Mouse (Mus musculus) lung, postnatal 14 days (tissue): Measurements from ENCODE around the gene Ust.

Source experiments
- DNase-seq: peaks from one replicate; pipeline ENCODE4 v3.0.0; 2021

Ust gene

GRCm38 (mm10) chr10:8419496-8420009 is 99.1 kb downstream of the Ust start:
- no peak for DNase-seq

DNA sequence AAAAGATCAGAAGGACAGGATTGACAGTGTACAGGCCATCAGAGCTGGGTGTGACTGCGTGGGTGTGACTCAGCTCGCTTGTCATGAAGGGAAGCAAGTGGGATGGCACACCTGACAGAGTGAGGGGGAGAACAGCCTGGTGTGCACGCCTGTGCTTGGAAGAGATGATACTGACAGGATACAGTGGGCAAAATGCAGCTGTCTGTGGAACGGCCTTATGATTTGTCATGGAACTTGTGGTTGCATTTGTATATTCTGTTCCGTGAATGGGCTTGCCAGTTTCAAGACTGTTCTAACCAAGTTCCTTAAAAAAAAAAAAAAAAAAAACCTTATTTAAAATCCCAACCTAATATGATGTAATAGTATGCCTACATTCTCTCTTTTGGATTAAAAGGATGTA is 103.2 kb downstream of the Ust start:
- DNase-seq = no peak

DNA sequence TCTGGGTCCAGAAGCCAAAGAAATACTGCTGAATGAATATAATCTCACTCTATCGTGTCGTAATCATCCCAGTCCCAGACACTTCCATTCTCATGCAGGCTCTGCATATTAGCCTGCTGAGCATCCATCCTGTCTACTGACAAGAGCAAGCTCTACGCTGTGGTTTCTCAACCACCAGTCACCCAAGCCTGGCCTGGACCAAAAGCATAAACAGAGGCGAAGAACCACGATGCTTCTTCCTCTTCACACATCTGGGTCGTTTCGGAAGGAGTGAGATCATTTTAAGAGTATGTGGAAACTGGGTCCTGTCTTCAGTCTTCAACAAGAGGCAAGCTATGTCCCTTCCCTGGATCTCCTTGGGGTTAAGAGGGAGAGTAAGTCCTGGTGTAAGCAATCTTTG is 103.6 kb downstream of the Ust start:
- no peak for DNase-seq

GRCm38 (mm10) chr10:8405141-8405540 is 113.5 kb downstream of the Ust start:
- no peak for DNase-seq

DNA sequence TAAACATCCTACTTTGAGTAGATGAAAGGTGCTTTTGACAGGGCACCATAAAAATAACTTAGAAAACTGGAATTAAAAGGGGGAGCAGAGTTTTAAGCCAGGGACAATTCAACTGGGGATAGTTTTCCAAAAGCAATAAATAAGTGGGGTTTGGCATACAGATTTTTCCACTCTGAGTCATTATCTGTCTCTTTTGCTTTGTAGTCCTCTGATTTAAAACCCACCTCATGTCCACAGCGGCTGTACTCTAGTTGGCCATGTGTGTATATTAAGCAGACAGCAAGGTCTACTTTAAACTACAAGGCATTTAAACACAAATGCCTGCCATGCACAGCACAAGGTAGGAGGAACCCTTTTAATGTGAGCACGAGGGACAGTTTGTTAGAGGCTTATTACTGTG is 126.4 kb downstream of the Ust start:
- no peak for DNase-seq

- no peak for DNase-seq
These were observed 127.3 kb downstream of the Ust start for GRCm38 (mm10) chr10:8391264-8391748.

DNA sequence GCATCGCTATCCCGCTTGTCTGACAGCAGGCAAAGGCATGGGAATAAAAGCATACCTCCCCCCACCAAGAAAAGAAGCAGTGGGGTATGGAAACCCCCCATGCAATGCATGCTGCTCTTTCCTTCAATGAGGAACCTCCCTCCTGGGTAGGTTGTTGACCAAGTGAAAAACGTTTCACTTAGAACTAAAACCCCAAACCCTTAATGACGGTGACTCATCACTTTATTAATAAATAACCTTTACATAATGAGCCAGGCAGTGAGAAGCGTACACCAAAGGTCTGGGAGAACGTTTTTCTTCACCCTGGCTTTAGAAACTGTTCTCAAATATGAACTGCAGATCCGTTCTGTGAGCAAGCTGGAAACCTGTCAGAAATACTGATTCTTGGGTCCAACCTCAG is 130.4 kb downstream of the Ust start:
- DNase-seq = no peak

- DNase-seq = no peak
These were observed 148.6 kb downstream of the Ust start for GRCm38 (mm10) chr10:8369894-8370500.

GRCm38 (mm10) chr10:8365816-8366215 is 152.8 kb downstream of the Ust start:
- no peak for DNase-seq

- no peak for DNase-seq
These were observed 154.4 kb downstream of the Ust start for GRCm38 (mm10) chr10:8364182-8364581.

GRCm38 (mm10) chr10:8363281-8363680 is 155.3 kb downstream of the Ust start:
- no peak for DNase-seq

- no peak for DNase-seq
These were observed 160.2 kb downstream of the Ust start for GRCm38 (mm10) chr10:8358286-8359045.

GRCm38 (mm10) chr10:8353534-8353933 is 165.1 kb downstream of the Ust start:
- DNase-seq = no peak

GRCm38 (mm10) chr10:8350626-8351025 is 168.0 kb downstream of the Ust start:
- DNase-seq = no peak

GRCm38 (mm10) chr10:8347497-8347896 is 171.1 kb downstream of the Ust start:
- DNase-seq = no peak

- DNase-seq = no peak
These were observed 176.1 kb downstream of the Ust start for GRCm38 (mm10) chr10:8342556-8342955.

DNA sequence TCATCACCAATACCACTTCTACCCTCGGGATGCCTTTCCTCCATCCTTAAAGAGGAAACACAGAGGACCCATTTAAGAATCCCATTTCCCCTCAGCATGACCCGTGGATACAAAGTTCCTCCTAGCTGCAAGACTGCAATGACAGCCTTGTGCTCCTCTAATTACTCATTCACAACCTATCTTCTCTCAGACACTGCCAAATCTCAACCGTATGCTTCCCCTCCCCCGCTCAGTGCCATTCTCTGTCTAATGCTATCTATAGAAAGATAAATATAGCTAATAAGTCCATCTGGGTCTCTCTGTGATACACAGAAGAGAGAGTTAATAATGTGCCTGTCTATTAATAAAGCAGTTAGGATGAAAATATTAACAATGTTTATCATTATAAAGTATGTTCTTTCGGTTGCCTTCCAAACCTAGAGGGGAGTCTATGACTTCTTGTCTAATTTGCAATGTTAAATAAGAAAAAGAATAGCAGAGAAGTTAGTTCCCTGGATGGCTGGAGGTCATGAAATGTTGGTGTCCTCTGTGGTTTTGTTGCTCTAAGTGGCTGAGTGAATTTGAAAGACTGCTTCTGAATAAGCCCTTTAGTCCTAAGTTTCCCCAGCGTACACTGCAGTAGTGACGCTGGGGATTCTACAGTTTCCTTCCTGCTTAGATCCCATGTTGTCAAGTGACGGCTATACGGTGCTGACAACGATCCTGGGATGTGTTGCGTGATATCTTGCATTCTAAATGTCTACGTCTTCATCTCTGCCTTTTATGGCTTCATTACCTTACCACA is 178.8 kb downstream of the Ust start:
- no peak for DNase-seq

DNA sequence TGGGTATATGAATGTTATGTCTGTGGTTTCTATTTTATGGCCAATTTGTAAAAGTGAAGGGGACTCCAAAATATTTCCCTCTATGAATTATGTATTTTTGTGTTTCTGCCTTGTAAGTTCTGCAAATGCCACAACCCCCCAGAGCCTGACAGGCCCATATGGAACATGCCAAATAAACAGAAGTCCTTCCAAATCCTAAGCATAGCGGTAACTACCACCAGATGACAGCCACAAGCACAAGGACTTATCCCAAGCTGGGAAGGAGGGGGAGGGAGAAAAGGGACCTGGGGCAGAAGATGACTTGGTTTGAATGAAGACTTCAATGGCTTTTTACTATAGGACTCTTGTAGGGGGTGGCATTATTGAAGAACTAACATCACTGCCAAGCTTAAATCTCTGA is 182.0 kb downstream of the Ust start:
- DNase-seq = no peak

- DNase-seq = no peak
These were observed 187.7 kb downstream of the Ust start for GRCm38 (mm10) chr10:8330958-8331357.

DNA sequence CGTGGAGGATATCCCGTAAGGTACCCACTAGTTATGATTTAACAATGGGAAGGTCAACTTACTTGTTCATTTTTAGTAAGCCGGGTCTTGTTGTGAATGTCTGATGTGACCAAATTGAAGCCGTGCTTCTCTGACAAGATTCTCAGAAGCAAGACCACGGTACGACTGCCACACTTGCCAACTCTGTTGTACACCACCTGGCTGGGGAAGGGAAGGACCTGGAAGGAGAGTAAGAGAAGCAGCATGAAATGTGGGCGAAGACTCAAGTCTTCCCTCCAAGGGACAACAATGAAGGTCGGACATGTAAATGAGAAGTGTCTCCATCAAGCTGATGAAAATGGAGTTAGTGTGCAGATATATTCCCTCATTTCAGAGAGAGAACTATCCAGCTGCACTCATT is 188.6 kb downstream of the Ust start:
- DNase-seq = no peak

- peak; percentile 78 for DNase-seq
These were observed 195.3 kb downstream of the Ust start for GRCm38 (mm10) chr10:8323304-8323765.

DNA sequence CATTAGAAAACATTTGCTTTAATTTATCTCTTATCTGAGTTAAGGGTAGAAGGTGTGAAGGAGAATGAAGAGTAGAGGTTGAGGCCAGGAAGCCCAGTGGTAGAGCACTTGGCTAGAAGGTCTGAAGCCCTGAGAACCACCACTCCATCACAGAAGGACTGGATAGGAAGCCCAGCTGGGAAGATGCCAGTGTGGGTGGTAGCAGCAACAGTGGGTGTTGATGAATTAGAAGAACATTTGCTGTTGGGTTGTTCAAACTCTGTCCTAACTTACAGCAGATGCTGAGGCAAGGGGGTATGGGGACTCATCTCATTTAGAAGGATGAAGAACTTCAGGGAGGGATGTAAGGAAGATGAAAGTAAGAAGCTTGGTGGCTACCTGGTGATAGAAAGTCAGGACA is 197.9 kb downstream of the Ust start:
- DNase-seq = no peak

DNA sequence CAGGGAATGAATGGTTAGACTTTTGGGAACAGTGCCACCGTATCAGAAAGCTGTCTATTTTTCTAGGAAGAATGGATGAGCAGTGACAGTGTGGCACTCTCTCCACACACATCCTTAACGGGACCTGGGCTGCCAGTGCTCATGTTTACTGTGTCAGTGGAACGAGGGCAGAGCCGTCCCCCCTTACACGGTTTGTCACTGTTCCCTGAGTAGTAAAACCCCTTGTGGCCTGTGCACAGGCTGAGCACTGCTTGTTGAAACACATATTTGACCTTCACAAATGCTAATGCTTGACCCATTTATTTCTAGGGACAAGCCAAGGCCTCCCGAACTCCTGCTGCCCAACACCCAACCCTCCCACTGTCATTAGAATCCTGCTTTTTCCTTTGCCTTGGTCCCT is 209.2 kb downstream of the Ust start:
- no peak for DNase-seq

- no peak for DNase-seq
These were observed 214.4 kb downstream of the Ust start for GRCm38 (mm10) chr10:8304211-8304610.
